Mouse (Mus musculus) urinary bladder, adult 18-20 months (tissue): ENCODE results near the gene Alg6.

Experiments
- DNase-seq, 2 experiments: peaks; one replicate each; pipeline ENCODE4 v3.0.0; 2022; ENCODE audit warnings: low spot score in 2 of 2, mixed read lengths in 2 of 2

Gene Alg6

GRCm38 (mm10) chr4:99714904-99715782, at the start of gene Alg6:
Gene Alg6 (plus strand): TSS chr4:99715664.
- DNase-seq = peak; percentile 95 to 98

GRCm38 (mm10) chr4:99670203-99670851, 45.1 kb upstream of the Alg6 start:
- no peak for DNase-seq

GRCm38 (mm10) chr4:99675191-99675590, 40.3 kb upstream of the Alg6 start:
- no peak for DNase-seq

GRCm38 (mm10) chr4:99683941-99684340, 31.5 kb upstream of the Alg6 start:
- no peak for DNase-seq

- DNase-seq = no peak
Measured at GRCm38 (mm10) chr4:99686308-99686707, 29.2 kb upstream of the Alg6 start.

- DNase-seq = no peak
Measured at GRCm38 (mm10) chr4:99712583-99713183, 2.8 kb upstream of the Alg6 start.

GRCm38 (mm10) chr4:99713971-99714370, 1.5 kb upstream of the Alg6 start:
- no peak for DNase-seq

- DNase-seq = no peak
Measured at GRCm38 (mm10) chr4:99715783-99716416, 436 bp downstream of the Alg6 start.

- DNase-seq = no peak
Measured at GRCm38 (mm10) chr4:99717905-99718304, 2.4 kb downstream of the Alg6 start.

- no peak for DNase-seq
Measured at GRCm38 (mm10) chr4:99724331-99724730, 8.9 kb downstream of the Alg6 start.

GRCm38 (mm10) chr4:99725914-99726451, 10.5 kb downstream of the Alg6 start:
- no peak for DNase-seq

GRCm38 (mm10) chr4:99739836-99740235, 24.4 kb downstream of the Alg6 start:
- DNase-seq = no peak

- DNase-seq = no peak
Measured at GRCm38 (mm10) chr4:99752426-99752825, 37.0 kb downstream of the Alg6 start.

- no peak for DNase-seq
Measured at GRCm38 (mm10) chr4:99766303-99766702, 50.8 kb downstream of the Alg6 start.

- no peak for DNase-seq
Measured at GRCm38 (mm10) chr4:99766753-99767152, 51.3 kb downstream of the Alg6 start.

- peak in 1 of 2 experiments; percentile 4 for DNase-seq
Measured at GRCm38 (mm10) chr4:99770555-99770954, 55.1 kb downstream of the Alg6 start.

- no peak for DNase-seq
Measured at GRCm38 (mm10) chr4:99773041-99773440, 57.6 kb downstream of the Alg6 start.

- DNase-seq = no peak
Measured at GRCm38 (mm10) chr4:99792365-99792764, 76.9 kb downstream of the Alg6 start.
